Mouse (Mus musculus): ENCODE measurements around the gene Traf3.
A peak's percentile ranks its signal among the peaks of the same experiment; 100 is the strongest.

Gene Traf3

GRCm38 (mm10) chr12:111153946-111154345, 12.2 kb upstream of the Traf3 start:
- no peak for DNase-seq (ENCODE audit: low spot score)

- DNase-seq (ENCODE audit: low spot score): no peak
Observed at GRCm38 (mm10) chr12:111154641-111155040, 11.5 kb upstream of the Traf3 start.

- no peak for DNase-seq (ENCODE audit: low spot score)
Observed at GRCm38 (mm10) chr12:111155756-111156155, 10.4 kb upstream of the Traf3 start.

- DNase-seq (ENCODE audit: low spot score): no peak
Observed at GRCm38 (mm10) chr12:111159659-111160428, 6.3 kb upstream of the Traf3 start.

GRCm38 (mm10) chr12:111160871-111161270, 5.3 kb upstream of the Traf3 start:
- no peak for DNase-seq (ENCODE audit: low spot score)

- DNase-seq (ENCODE audit: low spot score): no peak
Observed at GRCm38 (mm10) chr12:111161943-111162311, 4.2 kb upstream of the Traf3 start.

- DNase-seq (ENCODE audit: low spot score): peak; percentile 28
Observed at GRCm38 (mm10) chr12:111162312-111163061, 3.7 kb upstream of the Traf3 start.

GRCm38 (mm10) chr12:111164310-111164751, 1.8 kb upstream of the Traf3 start:
- DNase-seq (ENCODE audit: low spot score): peak; percentile 86

- DNase-seq (ENCODE audit: low spot score): peak; percentile 44
Observed at GRCm38 (mm10) chr12:111165146-111165812, 891 bp upstream of the Traf3 start.

- DNase-seq (ENCODE audit: low spot score): no peak
Observed at GRCm38 (mm10) chr12:111166681-111167289, 615 bp downstream of the Traf3 start.

GRCm38 (mm10) chr12:111168891-111169290, 2.7 kb downstream of the Traf3 start:
- peak; percentile 38 for DNase-seq (ENCODE audit: low spot score)

- DNase-seq (ENCODE audit: low spot score): no peak
Observed at GRCm38 (mm10) chr12:111178772-111179171, 12.6 kb downstream of the Traf3 start.

- DNase-seq (ENCODE audit: low spot score): no peak
Observed at GRCm38 (mm10) chr12:111181848-111182247, 15.7 kb downstream of the Traf3 start.

GRCm38 (mm10) chr12:111182378-111182777, 16.2 kb downstream of the Traf3 start:
- no peak for DNase-seq (ENCODE audit: low spot score)

- DNase-seq (ENCODE audit: low spot score): no peak
Observed at GRCm38 (mm10) chr12:111184476-111184875, 18.3 kb downstream of the Traf3 start, which contains the start of gene 4930595D18Rik. 4930595D18Rik (minus strand) TSS chr12:111184491.

- no peak for DNase-seq (ENCODE audit: low spot score)
Observed at GRCm38 (mm10) chr12:111186986-111187385, 20.8 kb downstream of the Traf3 start.

GRCm38 (mm10) chr12:111188295-111188694, 22.1 kb downstream of the Traf3 start:
- DNase-seq (ENCODE audit: low spot score): no peak

GRCm38 (mm10) chr12:111190355-111190754, 24.2 kb downstream of the Traf3 start:
- DNase-seq (ENCODE audit: low spot score): no peak

GRCm38 (mm10) chr12:111190891-111191290, 24.7 kb downstream of the Traf3 start:
- no peak for DNase-seq (ENCODE audit: low spot score)

- no peak for DNase-seq (ENCODE audit: low spot score)
Observed at GRCm38 (mm10) chr12:111192777-111193176, 26.6 kb downstream of the Traf3 start.

GRCm38 (mm10) chr12:111193331-111193730, 27.2 kb downstream of the Traf3 start:
- no peak for DNase-seq (ENCODE audit: low spot score)

GRCm38 (mm10) chr12:111196548-111196947, 30.4 kb downstream of the Traf3 start:
- no peak for DNase-seq (ENCODE audit: low spot score)

Measured in ovary, postnatal 36 days (tissue).